Mouse (Mus musculus) gastrocnemius, adult 18-20 months (tissue): ENCODE results near the gene 1700017B05Rik. TPM values are rescaled to one million over a fixed set of nuclear protein-coding genes. Genes with fewer than 3 reads are reported as not detected.
A peak's percentile ranks its signal among the peaks of the same experiment; 100 is the strongest.
"Not testable (repeated sequence)": the region's sequence is repeated elsewhere in the genome, so short reads cannot be mapped to it uniquely, and the experiment has no call there.

Experiments used
- DNase-seq: peaks from one replicate; pipeline ENCODE4 v3.0.0; 2021; ENCODE audit warnings: low spot score
- long read RNA-seq, 2 experiments: library from polyadenylated mRNA; stranded (forward); transcript quantifications; one replicate each; pipeline ENCODE4 v2.0.0; 2021
- total RNA-seq, 2 experiments: library from RNA; stranded (reverse); gene quantifications; 2 replicates each; pipeline ENCODE4 v1.2.3; 2021

Gene 1700017B05Rik
- total RNA-seq = 1 to 10 TPM; 2.9 to 4.0 TPM
- long read RNA-seq, experiment 1, full-length matches to known transcripts = 2 of 5 reads
- long read RNA-seq, experiment 1, partial matches to known transcripts = 3 of 5 reads
- long read RNA-seq, experiment 1, other reads (novel, unspliced or antisense) = 0 of 5 reads
- long read RNA-seq, experiment 2, full-length matches to known transcripts = 1 of 1 reads
- long read RNA-seq, experiment 2, partial matches to known transcripts = 0 of 1 reads
- long read RNA-seq, experiment 2, other reads (novel, unspliced or antisense) = 0 of 1 reads

- DNase-seq = peak; percentile 52
Measured at GRCm38 (mm10) chr9:57261913-57262794, at the start of gene 1700017B05Rik. 1700017B05Rik (minus strand) TSS chr9:57262612.

- no peak for DNase-seq
Measured at GRCm38 (mm10) chr9:57310895-57311294, 48.5 kb upstream of the 1700017B05Rik start.

GRCm38 (mm10) chr9:57309353-57309752 lies 46.9 kb upstream of the 1700017B05Rik start:
- no peak for DNase-seq

GRCm38 (mm10) chr9:57307456-57307855 lies 45.0 kb upstream of the 1700017B05Rik start:
- DNase-seq = no peak

- DNase-seq = not testable (repeated sequence)
Measured at GRCm38 (mm10) chr9:57304716-57305115, 42.3 kb upstream of the 1700017B05Rik start.

- no peak for DNase-seq
Measured at GRCm38 (mm10) chr9:57304251-57304650, 41.8 kb upstream of the 1700017B05Rik start.

- DNase-seq = no peak
Measured at GRCm38 (mm10) chr9:57303356-57303755, 40.9 kb upstream of the 1700017B05Rik start.

- no peak for DNase-seq
Measured at GRCm38 (mm10) chr9:57300825-57301224, 38.4 kb upstream of the 1700017B05Rik start.

DNA sequence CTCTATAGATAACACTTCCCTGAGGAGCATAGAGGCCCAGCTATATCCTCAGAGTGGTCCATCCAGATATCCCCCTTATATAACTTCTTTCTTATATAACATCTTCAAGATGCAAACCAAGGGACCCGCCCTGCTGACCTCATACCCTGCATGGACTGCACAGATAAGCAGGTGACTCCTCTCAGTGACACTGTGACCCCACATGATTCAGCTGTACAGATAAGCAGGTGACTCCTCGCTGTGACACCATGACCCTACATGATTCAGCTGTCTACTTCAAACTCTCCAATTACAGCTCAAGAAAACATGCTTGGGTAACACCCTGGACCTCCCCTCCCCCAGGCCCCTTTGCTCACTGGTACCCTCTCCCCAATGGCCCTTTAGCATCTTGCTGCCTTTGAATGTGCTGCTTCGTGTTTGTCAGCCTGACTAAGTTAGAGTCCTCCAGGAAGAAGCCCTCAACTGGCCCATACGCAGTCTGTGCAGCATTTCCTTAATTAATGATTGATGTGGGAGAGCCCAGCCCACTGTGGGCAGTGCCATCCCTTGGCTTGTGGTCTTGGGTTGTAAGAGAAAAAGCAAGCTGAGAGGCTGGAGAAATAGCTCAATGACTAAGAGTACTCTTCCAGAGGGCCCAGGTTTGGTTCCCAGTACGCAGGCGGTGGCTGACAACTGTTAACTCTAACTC lies 37.5 kb upstream of the 1700017B05Rik start:
- DNase-seq = no peak

DNA sequence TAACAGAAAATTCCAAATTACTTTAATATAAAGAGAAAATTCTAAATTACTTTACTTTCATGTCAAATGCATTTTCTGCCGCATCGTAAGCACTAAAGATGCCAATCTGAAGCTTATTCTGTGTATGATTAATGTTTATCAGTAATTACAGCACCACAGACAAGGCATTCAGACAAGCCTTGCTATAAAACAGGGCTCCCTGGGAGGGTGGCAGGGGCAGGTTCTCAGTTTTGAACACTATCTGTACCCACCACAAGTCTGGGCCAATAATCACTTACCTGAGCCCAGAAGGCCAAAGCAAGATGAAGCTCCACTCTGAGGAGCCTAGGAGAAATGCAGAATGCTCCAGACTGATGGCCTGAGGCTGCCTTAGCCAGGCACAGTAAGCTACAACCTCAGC lies 35.5 kb upstream of the 1700017B05Rik start:
- no peak for DNase-seq

DNA sequence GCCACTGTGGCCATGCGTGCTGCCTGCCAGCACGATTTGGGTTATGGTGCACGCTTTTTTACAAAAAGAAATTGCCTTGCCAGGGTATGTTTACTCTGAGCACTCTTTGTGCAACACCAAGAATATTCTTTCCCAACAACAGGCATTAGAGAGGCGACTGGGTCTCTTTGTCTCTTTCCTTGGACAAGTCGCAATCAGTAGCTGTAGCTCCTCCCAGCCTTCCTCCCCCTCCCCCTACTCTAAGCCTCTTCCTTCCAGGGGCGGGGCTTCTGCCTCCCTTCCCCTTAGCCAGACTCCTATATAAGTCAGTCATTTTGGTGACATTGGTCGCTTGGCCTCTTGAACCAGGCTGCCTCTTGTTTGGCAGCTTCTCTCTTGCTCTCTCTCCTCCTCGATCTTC lies 33.9 kb upstream of the 1700017B05Rik start:
- DNase-seq = no peak

DNA sequence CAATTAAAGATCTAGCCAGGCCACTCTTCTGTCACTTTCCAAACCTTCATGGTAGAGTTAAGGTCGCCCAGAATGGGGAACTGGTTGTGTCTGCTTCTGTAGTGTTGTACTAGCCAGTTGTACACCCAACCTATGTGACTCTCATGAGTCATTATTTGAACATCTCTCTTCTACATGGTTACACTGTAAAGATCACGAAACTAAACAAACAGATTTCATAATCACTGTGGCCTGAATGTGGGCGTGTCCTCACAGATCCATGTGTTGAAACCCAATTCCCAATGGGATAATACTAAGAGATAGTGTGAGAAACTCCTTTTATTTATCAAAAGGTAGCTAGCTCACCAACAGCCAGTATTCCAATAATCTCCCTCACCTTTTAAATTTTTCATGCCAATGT lies 33.3 kb upstream of the 1700017B05Rik start:
- DNase-seq = no peak

- DNase-seq = no peak
Measured at GRCm38 (mm10) chr9:57294905-57295304, 32.5 kb upstream of the 1700017B05Rik start.

DNA sequence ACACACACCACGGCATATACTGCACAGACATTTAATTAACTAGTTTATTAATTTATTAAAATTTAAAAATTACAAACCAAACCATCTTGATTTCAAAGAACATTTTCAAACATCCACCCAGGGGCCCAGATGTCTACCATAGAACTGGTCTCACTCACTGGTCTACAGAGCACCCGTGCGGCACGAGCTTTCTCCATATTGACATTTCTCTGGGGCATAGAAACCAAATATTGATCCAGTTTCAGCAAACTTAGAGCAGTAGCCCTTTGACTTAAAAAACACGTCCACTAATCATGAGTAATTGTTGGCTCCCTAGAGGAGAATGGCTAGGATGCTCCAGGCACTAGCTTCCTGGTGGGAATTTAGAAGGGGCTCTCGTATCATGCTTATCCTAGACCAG lies 24.8 kb upstream of the 1700017B05Rik start:
- no peak for DNase-seq

DNA sequence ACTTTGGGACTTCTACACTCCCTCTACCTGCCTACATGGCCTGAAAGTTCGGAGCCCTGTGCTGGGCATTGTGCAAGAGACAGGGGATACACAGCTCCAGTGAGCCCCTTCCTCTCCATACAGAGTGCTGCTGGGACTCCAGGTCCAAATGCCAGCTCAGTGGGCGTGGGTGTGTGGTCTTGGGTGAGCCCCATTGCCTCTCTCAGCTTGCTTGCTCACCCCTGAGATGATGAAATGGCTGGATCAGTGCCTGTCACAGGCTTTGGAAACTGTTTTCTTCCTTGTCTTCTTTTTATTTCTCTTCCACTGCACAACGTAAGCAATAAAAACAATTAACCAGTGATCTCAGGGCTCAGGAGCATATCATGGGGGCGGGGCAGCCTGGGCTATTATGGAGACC lies 20.9 kb upstream of the 1700017B05Rik start:
- peak; percentile 16 for DNase-seq

- no peak for DNase-seq
Measured at GRCm38 (mm10) chr9:57282686-57283085, 20.3 kb upstream of the 1700017B05Rik start.

- DNase-seq = no peak
Measured at GRCm38 (mm10) chr9:57281549-57281948, 19.1 kb upstream of the 1700017B05Rik start.

GRCm38 (mm10) chr9:57279441-57279840 lies 17.0 kb upstream of the 1700017B05Rik start:
- DNase-seq = no peak

DNA sequence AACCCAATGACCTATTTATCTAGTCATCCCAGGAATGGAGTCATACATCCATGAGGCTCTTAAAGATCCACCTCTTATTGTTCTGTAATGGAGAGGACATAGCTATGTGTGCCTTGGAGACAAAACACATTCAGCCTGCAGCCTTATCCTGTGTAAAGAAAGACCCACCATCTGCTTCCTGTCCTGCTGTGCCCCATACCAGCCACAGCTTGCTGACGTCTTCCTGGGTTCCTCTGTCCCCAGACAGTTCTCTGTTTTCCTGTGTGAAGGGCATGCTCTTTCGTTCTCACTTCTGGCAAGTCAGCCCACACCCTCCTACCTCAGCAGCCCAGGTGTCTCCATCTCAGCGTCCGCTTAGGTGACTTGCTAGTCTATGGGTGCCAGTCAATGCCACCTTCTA lies 15.9 kb upstream of the 1700017B05Rik start:
- no peak for DNase-seq

DNA sequence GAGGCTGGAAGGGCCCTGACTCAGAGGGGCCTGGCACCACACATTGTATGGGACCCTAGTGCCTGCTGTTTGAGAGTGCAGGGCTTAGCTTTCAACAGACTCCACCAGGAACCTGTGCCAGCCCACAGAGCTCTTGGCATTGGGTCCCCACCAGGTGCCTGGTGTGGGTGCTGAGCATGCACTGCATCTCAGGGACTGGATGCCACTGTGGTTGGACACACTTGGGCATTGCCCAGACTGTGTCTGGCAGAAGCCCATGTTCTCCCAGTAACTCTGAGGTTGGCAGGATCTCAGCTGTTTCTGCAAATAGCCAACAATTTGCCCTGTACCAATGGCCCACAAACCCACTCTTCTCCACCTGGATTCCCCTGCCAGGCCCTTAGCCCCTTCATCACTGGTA lies 13.9 kb upstream of the 1700017B05Rik start:
- DNase-seq = peak; percentile 86

- no peak for DNase-seq
Measured at GRCm38 (mm10) chr9:57273805-57274494, 11.5 kb upstream of the 1700017B05Rik start.
